Mouse (Mus musculus): ENCODE results near the gene Traf3ip1. TPM values are rescaled to one million over a fixed set of nuclear protein-coding genes. Genes with fewer than 3 reads are reported as not detected.

The Traf3ip1 gene
- polyA plus RNA-seq, 1 experiment from 2014 or later: 11.5 TPM

DNA sequence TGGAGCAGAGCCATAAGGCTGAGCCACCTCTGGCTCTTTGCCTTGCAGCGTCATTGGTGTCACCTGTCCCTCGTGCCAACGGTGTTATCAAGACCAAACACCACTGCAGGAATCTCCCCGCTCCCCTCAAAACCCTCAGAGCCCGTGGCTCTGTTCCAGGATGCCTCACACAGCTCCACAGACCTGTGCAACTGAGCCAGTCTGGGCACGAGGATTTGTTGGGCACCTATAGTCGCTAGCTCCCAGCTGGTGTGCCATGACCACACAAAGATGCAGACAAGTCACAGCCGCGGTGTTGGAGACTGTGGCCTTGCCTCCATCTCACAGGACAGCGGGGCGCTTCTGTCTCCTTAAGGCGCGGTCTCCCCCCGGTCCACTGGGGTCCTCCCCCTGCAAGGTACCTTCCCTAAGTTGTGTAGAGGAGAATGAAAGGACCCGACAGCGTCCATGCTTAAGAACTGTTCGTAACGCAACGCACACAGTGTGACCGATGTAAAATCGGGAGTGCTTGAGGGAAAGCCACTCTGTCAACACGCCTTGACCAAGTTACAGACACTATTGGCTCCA is 45.3 kb downstream of the Traf3ip1 start:
- peak overlapping the region; percentile 80 for H3K4me3 ChIP-seq
- ATAC-seq (ENCODE audit: low FRiP score, low read depth): peak; percentile 59
- 4% methylated on average over 22 of the region's 22 CpGs for WGBS
- peak overlapping the region; percentile 54 for H3K9ac ChIP-seq
- no peak overlapping the region for H3K27ac ChIP-seq
- peaks cover 21% of the 10 kb centered on the region for H3K27me3 ChIP-seq (replicated peaks)
- no peaks in the 10 kb centered on the region for H3K9me3 ChIP-seq
- H3K36me3 ChIP-seq: peaks cover 4% of the 10 kb centered on the region; the same call in 1 of the 2 replicates
- peaks cover 23% of the 10 kb centered on the region for H3K4me1 ChIP-seq
- H3K4me2 ChIP-seq (replicated peaks): peak overlapping the region; percentile 98

DNA sequence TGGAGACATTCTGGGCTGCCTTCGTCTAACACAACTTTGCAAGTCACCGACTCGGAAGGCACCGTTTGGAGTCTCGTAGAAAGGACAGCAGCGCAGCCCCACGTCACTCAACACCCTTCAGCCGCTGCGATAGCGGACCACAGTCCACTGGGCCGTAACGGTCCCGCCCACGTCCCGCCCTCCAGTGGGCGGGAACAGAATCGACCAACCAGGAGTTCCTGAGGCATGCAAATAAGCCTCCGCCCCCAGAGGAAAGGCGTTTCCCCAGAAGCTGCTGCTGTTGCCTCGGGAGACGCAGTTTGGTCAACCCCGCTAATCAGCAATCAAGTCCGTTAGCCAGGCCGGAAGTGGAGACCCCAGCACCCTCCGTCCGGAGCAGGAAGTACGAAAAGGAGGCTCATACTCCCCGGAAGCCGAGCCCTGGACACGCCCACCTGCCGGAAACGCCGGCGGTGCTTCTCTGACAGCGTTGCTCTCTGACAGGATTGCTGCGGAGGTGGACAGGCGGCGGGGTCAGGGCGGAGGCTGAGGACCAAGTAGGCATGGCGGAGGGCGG is 45.9 kb downstream of the Traf3ip1 start, which contains the start of gene Asb1:
TSS of gene Asb1 (plus strand) at position 274 of the 556 bp plus-strand sequence.
- H3K4me3 ChIP-seq: peak within 1 kb of the TSS; percentile 80
- H3K9me3 ChIP-seq: no peaks in the 10 kb centered on the region
- peak within 1 kb of the TSS; percentile 98 for H3K4me2 ChIP-seq (replicated peaks)
- 0 out of 2 replicates have a peak within 1 kb of the TSS, but pooled peaks have one; percentile 22 for H3K27ac ChIP-seq
- ATAC-seq (ENCODE audit: low FRiP score, low read depth): peak; percentile 98
- H3K27me3 ChIP-seq (replicated peaks): peaks cover 21% of the 10 kb centered on the region
- WGBS: under 1% methylated on average over 41 of the region's 41 CpGs
- H3K9ac ChIP-seq: peak within 1 kb of the TSS; percentile 79
- H3K36me3 ChIP-seq: peaks cover 10% of the 10 kb centered on the region; the same call in 1 of the 2 replicates
- peaks cover 23% of the 10 kb centered on the region for H3K4me1 ChIP-seq

DNA sequence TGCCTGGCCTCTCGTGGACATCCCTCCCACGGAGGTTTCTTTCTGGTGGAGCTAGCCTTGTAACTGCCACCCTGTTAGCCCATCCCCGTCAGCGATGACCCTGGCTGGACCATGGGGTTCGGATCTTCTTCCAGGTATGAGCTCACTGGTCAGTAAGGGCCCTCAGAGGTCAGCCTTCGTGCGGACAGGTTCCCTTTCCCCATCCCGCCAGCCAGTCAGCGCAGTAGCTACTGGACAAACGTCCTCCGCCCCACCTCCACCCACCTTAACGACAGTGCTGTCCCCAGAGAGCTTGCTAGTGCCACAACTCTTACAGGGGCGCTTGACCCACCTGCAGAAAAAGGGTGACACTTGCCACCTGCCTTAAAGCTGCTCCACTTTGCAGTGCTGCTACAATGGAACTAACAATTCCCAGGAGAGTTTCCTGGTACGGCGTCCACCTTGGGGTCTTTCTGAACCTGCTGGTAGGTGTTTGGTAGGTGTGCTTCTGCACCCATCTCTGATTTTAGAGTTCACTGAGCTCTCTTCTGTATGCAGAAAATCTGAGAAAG is 46.7 kb downstream of the Traf3ip1 start:
- peaks cover 17% of the 10 kb centered on the region; the same call in 1 of the 2 replicates for H3K36me3 ChIP-seq
- peak overlapping the region; percentile 79 for H3K9ac ChIP-seq
- H3K4me3 ChIP-seq: peak overlapping the region; percentile 80
- no peak for ATAC-seq (ENCODE audit: low FRiP score, low read depth)
- peak overlapping the region; percentile 98 for H3K4me2 ChIP-seq (replicated peaks)
- no peak overlapping the region for H3K27ac ChIP-seq
- WGBS: 16% methylated on average over 15 of the region's 15 CpGs
- H3K9me3 ChIP-seq: no peaks in the 10 kb centered on the region
- peaks cover 23% of the 10 kb centered on the region for H3K4me1 ChIP-seq
- peaks cover 18% of the 10 kb centered on the region for H3K27me3 ChIP-seq (replicated peaks)

DNA sequence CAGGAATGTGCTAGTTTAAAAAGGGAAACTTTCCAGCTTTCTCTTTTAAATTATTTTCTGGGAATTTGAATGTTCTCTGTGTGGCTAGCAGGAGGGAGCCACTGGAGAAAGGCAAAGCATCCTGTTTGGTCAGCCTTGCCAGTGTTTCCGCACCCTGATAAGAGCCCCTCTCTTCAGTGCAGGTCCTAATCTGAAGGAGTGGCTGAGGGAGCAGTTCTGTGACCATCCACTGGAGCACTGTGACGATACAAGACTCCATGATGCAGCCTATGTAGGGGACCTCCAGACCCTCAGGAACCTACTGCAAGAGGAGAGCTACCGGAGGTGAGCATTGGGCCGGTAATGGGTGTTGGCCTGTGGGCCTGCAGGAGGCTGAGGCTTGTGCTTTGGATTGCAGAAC is 49.5 kb downstream of the Traf3ip1 start:
- 93% methylated on average over 4 of the region's 4 CpGs for WGBS
- Histone ChIP-seq H3K4me3 (no peak overlapping the region), H3K36me3 (peaks cover 32% of the 10 kb centered on the region), H3K4me1 (peaks cover 23% of the 10 kb centered on the region), H3K9ac (no peak overlapping the region), H3K4me2 (replicated peaks) (no peak overlapping the region), H3K27me3 (replicated peaks) (peaks cover 5% of the 10 kb centered on the region), H3K9me3 (no peaks in the 10 kb centered on the region), H3K27ac (no peak overlapping the region)
- ATAC-seq (ENCODE audit: low FRiP score, low read depth): no peak

DNA sequence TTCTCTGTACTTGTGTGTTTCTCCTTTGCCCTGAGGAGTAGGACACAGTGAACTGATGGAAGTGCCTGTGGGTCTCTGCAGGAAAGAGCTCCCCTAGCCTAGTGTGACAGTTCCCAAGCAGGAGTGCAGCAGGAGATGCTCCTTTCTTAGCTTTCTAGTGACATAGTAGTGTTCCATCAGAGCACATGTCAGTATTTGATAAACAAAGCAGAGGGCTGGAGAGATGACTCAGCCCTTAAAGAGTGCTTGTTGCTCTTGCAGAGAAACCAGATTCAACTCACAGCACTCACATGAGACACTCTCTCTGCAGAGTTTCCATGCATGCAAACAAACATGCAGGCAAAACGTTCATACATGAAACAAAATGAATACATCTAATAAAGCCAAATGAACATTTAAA is 50.8 kb downstream of the Traf3ip1 start:
- no peak overlapping the region for H3K4me3 ChIP-seq
- no peak overlapping the region for H3K4me2 ChIP-seq (replicated peaks)
- WGBS: 78% methylated on average over 1 of the region's 1 CpGs
- H3K27me3 ChIP-seq (replicated peaks): no peaks in the 10 kb centered on the region
- ATAC-seq (ENCODE audit: low FRiP score, low read depth): no peak
- H3K4me1 ChIP-seq: peaks cover 16% of the 10 kb centered on the region
- H3K9ac ChIP-seq: no peak overlapping the region
- peaks cover 36% of the 10 kb centered on the region for H3K36me3 ChIP-seq
- H3K27ac ChIP-seq: no peak overlapping the region
- no peaks in the 10 kb centered on the region for H3K9me3 ChIP-seq

DNA sequence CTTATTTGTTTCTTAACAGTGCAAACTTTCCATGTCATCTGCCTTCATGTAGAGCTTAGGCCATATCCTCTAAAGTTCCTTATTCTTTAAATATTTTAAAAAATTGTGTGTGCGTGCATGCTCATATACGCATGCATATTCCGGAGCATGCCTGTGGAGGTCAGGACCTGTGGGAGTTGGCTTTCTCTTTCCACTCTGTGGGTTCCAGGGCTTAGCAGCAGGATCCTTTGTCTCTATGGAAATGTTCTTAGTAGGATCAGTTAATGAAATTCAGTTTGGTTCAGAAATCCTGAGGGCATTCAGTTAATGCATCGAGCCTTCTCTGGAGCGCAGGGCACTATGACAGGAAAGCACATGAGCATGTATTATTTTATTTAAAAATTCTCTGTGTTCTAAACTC is 53.1 kb downstream of the Traf3ip1 start:
- Histone ChIP-seq H3K27me3 (replicated peaks) (no peaks in the 10 kb centered on the region), H3K4me3 (no peak overlapping the region), H3K9ac (no peak overlapping the region), H3K9me3 (no peaks in the 10 kb centered on the region), H3K27ac (no peak overlapping the region), H3K4me1 (no peaks in the 10 kb centered on the region), H3K36me3 (peaks cover 41% of the 10 kb centered on the region), H3K4me2 (replicated peaks) (no peak overlapping the region)
- ATAC-seq (ENCODE audit: low FRiP score, low read depth): no peak
- 44% methylated on average over 5 of the region's 5 CpGs for WGBS

DNA sequence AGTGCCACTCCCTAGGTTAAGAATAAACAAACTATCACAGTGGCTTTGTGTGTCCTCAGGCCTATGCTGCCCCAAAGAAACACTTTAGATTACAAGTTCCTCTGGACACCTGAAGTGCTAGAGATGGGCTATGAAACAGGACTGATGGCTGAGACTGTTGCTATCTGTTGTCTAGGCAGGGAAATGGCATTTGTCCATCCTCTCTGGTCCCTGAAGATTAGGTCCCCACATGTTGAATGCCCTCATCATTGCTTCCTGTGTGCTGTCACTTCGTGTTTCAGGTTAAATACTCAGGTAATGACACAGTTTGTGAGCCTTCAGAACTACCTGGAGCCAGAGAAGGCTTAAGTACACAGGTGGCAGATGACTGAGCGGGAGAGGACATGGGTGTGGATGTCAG is 54.6 kb downstream of the Traf3ip1 start:
- 80% methylated on average over 2 of the region's 2 CpGs for WGBS
- no peak overlapping the region for H3K9ac ChIP-seq
- no peaks in the 10 kb centered on the region for H3K27me3 ChIP-seq (replicated peaks)
- H3K4me1 ChIP-seq: no peaks in the 10 kb centered on the region
- H3K4me3 ChIP-seq: no peak overlapping the region
- H3K4me2 ChIP-seq (replicated peaks): no peak overlapping the region
- H3K36me3 ChIP-seq: peaks cover 41% of the 10 kb centered on the region
- no peaks in the 10 kb centered on the region for H3K9me3 ChIP-seq
- H3K27ac ChIP-seq: no peak overlapping the region
- ATAC-seq (ENCODE audit: low FRiP score, low read depth): no peak

DNA sequence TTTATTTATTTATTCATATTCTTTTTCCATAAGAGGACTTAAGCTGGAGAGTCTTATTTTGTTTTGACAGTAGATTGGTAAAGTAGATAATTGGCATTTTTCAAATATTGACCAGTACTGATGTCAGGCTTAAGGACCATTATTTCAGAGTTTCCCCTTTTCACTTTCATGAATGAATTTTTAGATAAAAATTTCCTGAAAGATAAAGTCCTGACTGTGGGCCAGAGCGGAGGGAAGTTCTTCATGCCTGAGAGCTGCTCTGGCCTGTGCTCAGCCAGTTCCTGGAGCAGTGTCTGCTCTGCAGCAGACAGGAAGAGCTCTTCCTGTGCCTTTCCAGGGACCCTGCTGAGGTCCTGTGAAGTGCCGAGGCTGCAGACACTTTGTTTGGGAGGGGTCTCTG is 62.7 kb downstream of the Traf3ip1 start:
- Histone ChIP-seq H3K27ac (no peak overlapping the region), H3K9ac (no peak overlapping the region), H3K4me3 (no peak overlapping the region), H3K4me2 (replicated peaks) (no peak overlapping the region), H3K9me3 (no peaks in the 10 kb centered on the region), H3K4me1 (no peaks in the 10 kb centered on the region), H3K27me3 (replicated peaks) (no peaks in the 10 kb centered on the region), H3K36me3 (peaks cover 38% of the 10 kb centered on the region)
- ATAC-seq (ENCODE audit: low FRiP score, low read depth): no peak
- WGBS: 61% methylated on average over 2 of the region's 2 CpGs

DNA sequence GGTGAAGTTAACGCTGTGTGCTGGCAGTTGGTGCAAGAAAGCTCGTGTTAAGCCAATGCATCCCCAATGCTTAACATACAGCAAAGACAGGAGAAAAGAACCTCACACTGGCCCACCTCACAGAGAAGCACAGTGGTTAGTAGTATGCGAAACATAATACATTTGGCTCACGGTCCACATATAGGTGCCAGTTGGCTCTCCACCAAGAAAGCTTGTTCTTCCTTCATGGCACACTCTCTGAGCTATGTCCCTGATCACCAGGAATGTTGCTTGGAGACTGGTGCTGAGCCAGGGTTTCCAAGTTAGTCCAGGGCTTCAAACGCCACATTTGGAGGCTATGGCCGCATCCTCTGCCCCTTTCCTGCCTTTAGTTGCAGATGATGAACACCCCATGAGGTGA is 66.8 kb downstream of the Traf3ip1 start:
- Histone ChIP-seq H3K4me2 (replicated peaks) (no peak overlapping the region), H3K27me3 (replicated peaks) (no peaks in the 10 kb centered on the region), H3K36me3 (peaks cover 14% of the 10 kb centered on the region), H3K4me3 (no peak overlapping the region), H3K9me3 (no peaks in the 10 kb centered on the region), H3K27ac (no peak overlapping the region), H3K4me1 (no peaks in the 10 kb centered on the region), H3K9ac (no peak overlapping the region)
- no peak for ATAC-seq (ENCODE audit: low FRiP score, low read depth)
- 84% methylated on average over 6 of the region's 6 CpGs for WGBS

DNA sequence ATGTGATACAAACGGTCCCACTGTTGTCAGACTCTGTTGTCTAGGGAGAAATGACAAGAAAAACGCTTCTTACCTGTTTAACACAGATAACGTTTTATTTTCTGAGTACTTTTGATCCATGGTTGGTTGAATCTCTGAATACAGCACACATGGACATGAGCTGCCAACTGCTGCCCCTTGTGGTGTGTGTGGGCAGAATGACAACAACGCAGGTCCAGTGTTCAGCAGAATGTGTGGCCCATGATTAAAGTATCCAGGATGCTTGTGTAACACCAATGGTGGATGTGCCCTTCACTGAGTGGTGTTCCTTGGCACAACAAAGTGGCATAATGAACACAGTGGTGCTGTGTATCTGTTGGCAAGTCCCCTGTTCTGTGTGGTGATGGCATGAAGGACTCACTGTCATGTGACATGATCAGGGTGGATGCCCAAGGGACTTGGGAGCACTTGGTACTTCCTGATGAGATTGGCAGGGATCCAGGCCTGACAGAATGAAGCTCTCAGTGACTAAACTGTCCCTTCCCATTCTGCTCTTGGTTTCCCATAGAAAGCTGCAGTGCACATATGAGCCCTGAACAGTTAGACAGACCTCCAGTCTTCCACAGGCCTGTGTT is 68.6 kb downstream of the Traf3ip1 start:
- no peaks in the 10 kb centered on the region for H3K27me3 ChIP-seq (replicated peaks)
- 87% methylated on average over 4 of the region's 4 CpGs for WGBS
- no peak overlapping the region for H3K4me3 ChIP-seq
- no peak overlapping the region for H3K27ac ChIP-seq
- no peak overlapping the region for H3K9ac ChIP-seq
- no peak overlapping the region for H3K4me2 ChIP-seq (replicated peaks)
- H3K36me3 ChIP-seq: peaks cover 7% of the 10 kb centered on the region; the same call in 1 of the 2 replicates
- no peaks in the 10 kb centered on the region for H3K9me3 ChIP-seq
- no peak for ATAC-seq (ENCODE audit: low FRiP score, low read depth)
- H3K4me1 ChIP-seq: no peaks in the 10 kb centered on the region

DNA sequence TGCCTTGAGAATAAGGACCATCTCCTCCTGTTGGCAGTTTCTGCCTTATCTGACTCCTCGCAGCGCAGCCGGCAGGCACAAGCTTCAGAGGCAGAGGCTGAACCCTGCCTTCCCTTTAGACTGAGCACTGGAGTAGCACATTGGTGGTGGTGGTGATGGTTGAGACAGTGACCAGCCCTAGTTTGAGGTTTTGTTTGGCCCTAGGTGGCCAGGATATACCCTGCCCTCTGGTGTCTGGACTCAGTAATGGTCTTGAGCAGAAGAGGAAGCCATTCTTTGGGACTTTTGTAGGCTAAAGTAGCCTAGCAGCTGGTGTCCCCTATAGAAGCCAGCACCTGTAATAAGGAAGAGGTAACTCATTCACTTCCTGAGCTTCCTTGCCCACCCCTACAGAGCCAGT is 69.6 kb downstream of the Traf3ip1 start:
- H3K36me3 ChIP-seq: 0 out of 2 replicates have a peak, but pooled peaks cover 5% of the 10 kb centered on the region
- H3K4me3 ChIP-seq: no peak overlapping the region
- H3K9me3 ChIP-seq: no peaks in the 10 kb centered on the region
- H3K9ac ChIP-seq: no peak overlapping the region
- H3K27ac ChIP-seq: no peak overlapping the region
- H3K27me3 ChIP-seq (replicated peaks): no peaks in the 10 kb centered on the region
- H3K4me2 ChIP-seq (replicated peaks): no peak overlapping the region
- no peaks in the 10 kb centered on the region for H3K4me1 ChIP-seq
- 67% methylated on average over 3 of the region's 3 CpGs for WGBS
- ATAC-seq (ENCODE audit: low FRiP score, low read depth): no peak

DNA sequence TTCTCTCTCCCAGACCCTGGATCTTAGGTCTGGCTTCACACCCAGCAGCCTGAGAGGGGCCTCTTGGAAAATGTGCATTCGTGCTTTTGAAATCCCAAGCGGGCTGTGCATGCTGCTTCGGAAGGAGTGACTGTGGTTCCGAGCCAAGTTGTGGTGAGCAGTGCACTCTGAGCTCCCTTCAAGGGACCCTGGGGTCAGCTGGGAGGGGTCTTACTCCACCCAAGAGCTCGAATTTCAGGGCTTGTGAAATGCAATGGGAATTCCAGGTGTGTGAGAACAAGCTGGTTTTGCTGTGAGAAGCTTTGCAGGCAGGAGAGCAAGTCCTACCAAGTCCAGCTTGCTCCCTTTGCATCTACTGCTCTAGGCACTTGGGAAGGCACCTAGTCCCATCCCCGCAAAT is 70.2 kb downstream of the Traf3ip1 start:
- H3K4me2 ChIP-seq (replicated peaks): no peak overlapping the region
- no peaks in the 10 kb centered on the region for H3K9me3 ChIP-seq
- 0 out of 2 replicates have a peak, but pooled peaks cover 5% of the 10 kb centered on the region for H3K36me3 ChIP-seq
- no peaks in the 10 kb centered on the region for H3K27me3 ChIP-seq (replicated peaks)
- H3K4me1 ChIP-seq: no peaks in the 10 kb centered on the region
- no peak for ATAC-seq (ENCODE audit: low FRiP score, low read depth)
- H3K4me3 ChIP-seq: no peak overlapping the region
- H3K9ac ChIP-seq: no peak overlapping the region
- no peak overlapping the region for H3K27ac ChIP-seq
- WGBS: 71% methylated on average over 6 of the region's 6 CpGs

All from neural tube, embryonic 12.5 days (tissue).